Mouse (Mus musculus): Measurements from ENCODE around the gene Nomo1. TPM values are rescaled to one million over a fixed set of nuclear protein-coding genes. Genes with fewer than 3 reads are reported as not detected.
A peak's percentile ranks its signal among the peaks of the same experiment; 100 is the strongest.

Gene Nomo1
- polyA plus RNA-seq, 1 experiment from 2014 or later = 14.9 TPM

- H3K9me3 ChIP-seq (ENCODE audit: control insufficient read depth, low read length) = no peaks in the 10 kb centered on the region
- under 1% methylated on average over 35 of the region's 35 CpGs for WGBS
- H3K9ac ChIP-seq (ENCODE audit: low read depth, low read length) = peak overlapping the region; percentile 83
- H3K4me2 ChIP-seq (replicated peaks; ENCODE audit: low read depth, low read length) = peak overlapping the region; percentile 77
- H3K36me3 ChIP-seq (ENCODE audit: control insufficient read depth, insufficient read depth, low read length) = no peaks in the 10 kb centered on the region
- no peaks in the 10 kb centered on the region for H3K27me3 ChIP-seq (ENCODE audit: control insufficient read depth, insufficient read depth, low read length)
- no peak overlapping the region; the same call in 1 of the 2 replicates for H3K27ac ChIP-seq (ENCODE audit: low read depth, low read length)
- H3K4me3 ChIP-seq (ENCODE audit: low read depth, low read length) = peak overlapping the region; percentile 88
- no peak for DNase-seq (ENCODE audit: low spot score)
- H3K4me1 ChIP-seq (replicated peaks; ENCODE audit: control insufficient read depth, insufficient read depth, low read length) = no peaks in the 10 kb centered on the region
- ATAC-seq (ENCODE audit: low FRiP score) = peak; percentile 81; the same call in 1 of the 2 replicates
These were observed 406 bp downstream of the Nomo1 start for GRCm38 (mm10) chr7:46033870-46034337.

DNA sequence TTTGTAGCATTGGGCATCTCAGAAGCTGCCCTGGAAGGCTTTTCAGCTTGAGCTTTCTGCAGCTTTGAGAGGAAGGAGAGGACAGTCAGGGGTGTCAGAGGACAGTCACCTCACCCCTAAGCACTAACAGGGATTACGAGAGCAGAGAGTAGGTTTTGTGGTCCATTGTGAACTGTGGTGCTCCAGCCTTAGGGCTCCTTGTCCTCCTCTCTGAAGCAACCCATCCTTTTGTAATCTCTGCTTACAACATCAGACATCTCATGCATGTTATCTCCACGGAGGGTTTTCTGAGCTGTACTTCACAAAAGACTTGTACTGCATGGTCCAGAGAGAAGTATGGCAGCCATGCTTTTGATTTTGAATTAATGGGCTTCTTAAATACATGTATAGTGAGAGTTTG lies 1.5 kb downstream of the Nomo1 start:
- Histone ChIP-seq H3K4me3 (ENCODE audit: low read depth, low read length) (no peak overlapping the region), H3K4me1 (replicated peaks; ENCODE audit: control insufficient read depth, insufficient read depth, low read length) (no peaks in the 10 kb centered on the region), H3K27me3 (ENCODE audit: control insufficient read depth, insufficient read depth, low read length) (no peaks in the 10 kb centered on the region), H3K27ac (ENCODE audit: low read depth, low read length) (no peak overlapping the region), H3K4me2 (replicated peaks; ENCODE audit: low read depth, low read length) (peak overlapping the region; percentile 77; the same call in 1 of the 2 replicates), H3K9me3 (ENCODE audit: control insufficient read depth, low read length) (no peaks in the 10 kb centered on the region), H3K9ac (ENCODE audit: low read depth, low read length) (peak overlapping the region; percentile 31; the same call in 1 of the 2 replicates), H3K36me3 (ENCODE audit: control insufficient read depth, insufficient read depth, low read length) (no peaks in the 10 kb centered on the region)
- DNase-seq (ENCODE audit: low spot score) (no peak), ATAC-seq (ENCODE audit: low FRiP score) (no peak)
- 77% methylated on average over 2 of the region's 2 CpGs for WGBS

GRCm38 (mm10) chr7:46035468-46035867 lies 2.0 kb downstream of the Nomo1 start:
- Histone ChIP-seq H3K4me3 (ENCODE audit: low read depth, low read length) (no peak overlapping the region), H3K4me1 (replicated peaks; ENCODE audit: control insufficient read depth, insufficient read depth, low read length) (no peaks in the 10 kb centered on the region), H3K4me2 (replicated peaks; ENCODE audit: low read depth, low read length) (no peak overlapping the region), H3K36me3 (ENCODE audit: control insufficient read depth, insufficient read depth, low read length) (no peaks in the 10 kb centered on the region), H3K9me3 (ENCODE audit: control insufficient read depth, low read length) (no peaks in the 10 kb centered on the region), H3K27me3 (ENCODE audit: control insufficient read depth, insufficient read depth, low read length) (no peaks in the 10 kb centered on the region), H3K9ac (ENCODE audit: low read depth, low read length) (no peak overlapping the region), H3K27ac (ENCODE audit: low read depth, low read length) (no peak overlapping the region)
- ATAC-seq (ENCODE audit: low FRiP score) (no peak), DNase-seq (ENCODE audit: low spot score) (no peak)
- 79% methylated on average over 2 of the region's 2 CpGs for WGBS

- 94% methylated on average over 6 of the region's 6 CpGs for WGBS
- Histone ChIP-seq H3K9me3 (ENCODE audit: control insufficient read depth, low read length) (no peaks in the 10 kb centered on the region), H3K4me3 (ENCODE audit: low read depth, low read length) (no peak overlapping the region), H3K27ac (ENCODE audit: low read depth, low read length) (no peak overlapping the region), H3K9ac (ENCODE audit: low read depth, low read length) (no peak overlapping the region), H3K36me3 (ENCODE audit: control insufficient read depth, insufficient read depth, low read length) (peaks cover 7% of the 10 kb centered on the region; the same call in 1 of the 2 replicates), H3K27me3 (ENCODE audit: control insufficient read depth, insufficient read depth, low read length) (no peaks in the 10 kb centered on the region), H3K4me2 (replicated peaks; ENCODE audit: low read depth, low read length) (no peak overlapping the region), H3K4me1 (replicated peaks; ENCODE audit: control insufficient read depth, insufficient read depth, low read length) (no peaks in the 10 kb centered on the region)
- ATAC-seq (ENCODE audit: low FRiP score) (no peak), DNase-seq (ENCODE audit: low spot score) (no peak)
These were observed 3.9 kb downstream of the Nomo1 start for GRCm38 (mm10) chr7:46037433-46037832.

DNA sequence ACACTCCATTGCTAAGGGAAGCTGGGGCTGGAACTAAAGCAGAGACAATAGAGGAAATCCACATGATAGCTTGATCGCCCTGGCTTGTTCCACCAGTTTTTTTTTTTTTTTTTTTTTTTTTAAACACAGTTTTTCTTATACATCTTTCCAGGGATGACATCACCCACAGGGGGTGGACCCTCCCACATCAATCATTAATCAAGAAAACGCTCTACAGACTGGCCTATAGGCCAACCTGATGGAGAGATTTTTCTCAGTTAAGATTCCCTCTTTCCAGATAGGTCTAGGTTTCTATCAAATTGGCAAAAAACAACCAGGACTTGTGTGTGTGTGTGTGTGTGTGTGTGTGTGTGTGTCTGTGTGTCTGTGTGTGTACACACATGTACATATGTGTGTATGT lies 6.4 kb downstream of the Nomo1 start:
- Histone ChIP-seq H3K36me3 (ENCODE audit: control insufficient read depth, insufficient read depth, low read length) (peaks cover 7% of the 10 kb centered on the region; the same call in 1 of the 2 replicates), H3K9me3 (ENCODE audit: control insufficient read depth, low read length) (no peaks in the 10 kb centered on the region), H3K4me1 (replicated peaks; ENCODE audit: control insufficient read depth, insufficient read depth, low read length) (no peaks in the 10 kb centered on the region), H3K4me3 (ENCODE audit: low read depth, low read length) (no peak overlapping the region), H3K27me3 (ENCODE audit: control insufficient read depth, insufficient read depth, low read length) (no peaks in the 10 kb centered on the region), H3K4me2 (replicated peaks; ENCODE audit: low read depth, low read length) (no peak overlapping the region), H3K9ac (ENCODE audit: low read depth, low read length) (no peak overlapping the region), H3K27ac (ENCODE audit: low read depth, low read length) (no peak overlapping the region)
- DNase-seq (ENCODE audit: low spot score) (no peak), ATAC-seq (ENCODE audit: low FRiP score) (no peak)
- WGBS = 61% methylated on average over 2 of the region's 2 CpGs

DNA sequence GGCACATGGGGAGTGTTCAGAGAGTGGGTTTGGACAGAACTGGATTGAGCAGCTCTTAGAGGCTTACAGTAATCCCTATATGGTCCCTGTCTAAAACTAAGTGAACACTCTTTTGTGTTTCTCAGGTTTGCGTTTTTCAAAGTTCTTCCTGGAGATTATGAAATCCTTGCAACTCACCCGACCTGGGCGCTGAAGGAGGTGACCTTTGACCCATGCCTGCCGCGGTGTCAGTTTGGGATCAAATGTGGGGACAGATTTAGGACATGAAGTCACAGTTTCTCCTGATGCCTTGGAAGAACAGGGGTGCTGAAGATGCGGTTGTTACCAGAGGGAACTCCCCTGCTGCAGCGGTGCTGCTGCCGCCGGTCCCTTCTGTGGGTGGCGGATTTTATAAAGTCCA lies 10.6 kb downstream of the Nomo1 start:
- H3K4me1 ChIP-seq (replicated peaks; ENCODE audit: control insufficient read depth, insufficient read depth, low read length) = no peaks in the 10 kb centered on the region
- ATAC-seq (ENCODE audit: low FRiP score) (no peak), DNase-seq (ENCODE audit: low spot score) (no peak)
- no peak overlapping the region for H3K27ac ChIP-seq (ENCODE audit: low read depth, low read length)
- H3K27me3 ChIP-seq (ENCODE audit: control insufficient read depth, insufficient read depth, low read length) = no peaks in the 10 kb centered on the region
- H3K4me2 ChIP-seq (replicated peaks; ENCODE audit: low read depth, low read length) = no peak overlapping the region
- peaks cover 7% of the 10 kb centered on the region; the same call in 1 of the 2 replicates for H3K36me3 ChIP-seq (ENCODE audit: control insufficient read depth, insufficient read depth, low read length)
- H3K9me3 ChIP-seq (ENCODE audit: control insufficient read depth, low read length) = no peaks in the 10 kb centered on the region
- H3K4me3 ChIP-seq (ENCODE audit: low read depth, low read length) = no peak overlapping the region
- WGBS = 90% methylated on average over 10 of the region's 10 CpGs
- no peak overlapping the region for H3K9ac ChIP-seq (ENCODE audit: low read depth, low read length)

DNA sequence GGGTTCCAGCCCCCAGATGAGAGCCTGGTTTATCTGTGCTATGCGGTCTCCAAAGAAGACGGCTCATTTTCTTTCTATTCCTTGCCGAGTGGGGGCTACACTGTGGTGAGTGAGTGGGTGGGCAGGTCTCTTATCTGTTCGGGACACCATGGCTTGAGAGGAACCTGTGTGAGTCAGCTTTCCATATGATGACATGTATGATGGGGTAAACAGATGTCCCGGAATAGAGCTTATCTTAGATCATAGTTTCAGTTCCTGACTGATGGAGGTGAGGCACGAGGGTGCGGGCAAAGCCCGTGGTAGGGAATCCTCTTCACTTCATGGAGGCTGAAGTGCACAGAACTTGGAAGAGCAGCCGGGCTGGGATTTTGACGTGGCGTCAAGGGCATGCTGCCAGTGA lies 12.4 kb downstream of the Nomo1 start:
- H3K27ac ChIP-seq (ENCODE audit: low read depth, low read length) = no peak overlapping the region
- 95% methylated on average over 11 of the region's 11 CpGs for WGBS
- ATAC-seq (ENCODE audit: low FRiP score) = no peak

DNA sequence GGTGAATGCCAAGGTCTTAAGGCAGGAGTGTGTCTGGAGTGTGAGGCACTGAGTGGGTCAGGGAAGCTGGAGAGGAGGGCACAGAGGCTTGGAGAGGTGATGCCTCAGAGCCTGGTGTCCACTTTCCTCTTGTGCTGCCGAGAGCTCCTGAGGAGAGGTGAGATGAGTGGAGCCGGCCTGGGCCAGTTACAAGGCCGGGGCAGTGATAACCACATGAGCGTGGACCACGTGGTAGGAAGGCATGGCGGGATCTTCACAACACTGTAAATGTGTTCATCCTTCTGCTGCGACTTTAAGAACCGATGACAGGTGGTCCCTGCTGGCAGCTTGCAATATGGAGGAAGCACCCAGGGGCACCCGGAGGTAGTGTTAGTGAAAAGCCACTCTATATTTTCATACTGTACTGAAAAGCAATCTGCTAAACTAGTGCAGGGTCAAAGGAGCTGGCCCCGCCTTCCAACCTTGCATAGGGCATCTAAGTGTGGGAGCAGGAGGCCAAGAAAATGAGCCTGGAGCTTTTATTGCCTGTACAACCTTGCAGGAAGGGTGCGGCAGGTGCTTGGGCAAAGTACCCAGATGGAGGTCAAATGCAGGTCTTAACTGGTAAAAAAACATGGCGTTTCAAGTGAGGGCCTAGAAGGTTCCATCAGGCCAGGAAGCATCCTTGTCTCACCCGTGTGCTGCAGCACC lies 14.5 kb downstream of the Nomo1 start:
- Histone ChIP-seq H3K36me3 (ENCODE audit: control insufficient read depth, insufficient read depth, low read length) (0 out of 2 replicates have a peak, but pooled peaks cover 3% of the 10 kb centered on the region), H3K4me3 (ENCODE audit: low read depth, low read length) (no peak overlapping the region), H3K4me2 (replicated peaks; ENCODE audit: low read depth, low read length) (no peak overlapping the region), H3K27me3 (ENCODE audit: control insufficient read depth, insufficient read depth, low read length) (no peaks in the 10 kb centered on the region), H3K4me1 (replicated peaks; ENCODE audit: control insufficient read depth, insufficient read depth, low read length) (no peaks in the 10 kb centered on the region), H3K9me3 (ENCODE audit: control insufficient read depth, low read length) (no peaks in the 10 kb centered on the region), H3K27ac (ENCODE audit: low read depth, low read length) (no peak overlapping the region), H3K9ac (ENCODE audit: low read depth, low read length) (no peak overlapping the region)
- DNase-seq (ENCODE audit: low spot score) (no peak), ATAC-seq (ENCODE audit: low FRiP score) (no peak)
- WGBS = 93% methylated on average over 13 of the region's 13 CpGs

More for the DNA sequence above, 12.4 kb downstream of the Nomo1 start:
- Histone ChIP-seq H3K4me3 (ENCODE audit: low read depth, low read length) (no peak overlapping the region), H3K27me3 (ENCODE audit: control insufficient read depth, insufficient read depth, low read length) (no peaks in the 10 kb centered on the region), H3K9ac (ENCODE audit: low read depth, low read length) (no peak overlapping the region), H3K4me2 (replicated peaks; ENCODE audit: low read depth, low read length) (no peak overlapping the region), H3K9me3 (ENCODE audit: control insufficient read depth, low read length) (no peaks in the 10 kb centered on the region), H3K4me1 (replicated peaks; ENCODE audit: control insufficient read depth, insufficient read depth, low read length) (no peaks in the 10 kb centered on the region), H3K36me3 (ENCODE audit: control insufficient read depth, insufficient read depth, low read length) (peaks cover 10% of the 10 kb centered on the region; the same call in 1 of the 2 replicates)
- DNase-seq (ENCODE audit: low spot score) = no peak

GRCm38 (mm10) chr7:46049981-46050380 lies 16.5 kb downstream of the Nomo1 start:
- 0 out of 2 replicates have a peak, but pooled peaks cover 6% of the 10 kb centered on the region for H3K36me3 ChIP-seq (ENCODE audit: control insufficient read depth, insufficient read depth, low read length)
- ATAC-seq (ENCODE audit: low FRiP score) = no peak

More at GRCm38 (mm10) chr7:46049981-46050380, 16.5 kb downstream of the Nomo1 start:
- no peak overlapping the region for H3K4me3 ChIP-seq (ENCODE audit: low read depth, low read length)
- no peaks in the 10 kb centered on the region for H3K4me1 ChIP-seq (replicated peaks; ENCODE audit: control insufficient read depth, insufficient read depth, low read length)
- H3K9me3 ChIP-seq (ENCODE audit: control insufficient read depth, low read length) = no peaks in the 10 kb centered on the region
- H3K4me2 ChIP-seq (replicated peaks; ENCODE audit: low read depth, low read length) = no peak overlapping the region
- H3K27ac ChIP-seq (ENCODE audit: low read depth, low read length) = no peak overlapping the region
- no peaks in the 10 kb centered on the region for H3K27me3 ChIP-seq (ENCODE audit: control insufficient read depth, insufficient read depth, low read length)
- WGBS = 75% methylated on average over 7 of the region's 7 CpGs
- DNase-seq (ENCODE audit: low spot score) = no peak
- no peak overlapping the region for H3K9ac ChIP-seq (ENCODE audit: low read depth, low read length)
